Mouse (Mus musculus): ENCODE data around the gene Rassf9. TPM values are rescaled to one million over a fixed set of nuclear protein-coding genes. Genes with fewer than 3 reads are reported as not detected.

Gene Rassf9
- polyA plus RNA-seq (2012; rRNA removed): 2.6 and 2.7 TPM in 2 replicates

DNA sequence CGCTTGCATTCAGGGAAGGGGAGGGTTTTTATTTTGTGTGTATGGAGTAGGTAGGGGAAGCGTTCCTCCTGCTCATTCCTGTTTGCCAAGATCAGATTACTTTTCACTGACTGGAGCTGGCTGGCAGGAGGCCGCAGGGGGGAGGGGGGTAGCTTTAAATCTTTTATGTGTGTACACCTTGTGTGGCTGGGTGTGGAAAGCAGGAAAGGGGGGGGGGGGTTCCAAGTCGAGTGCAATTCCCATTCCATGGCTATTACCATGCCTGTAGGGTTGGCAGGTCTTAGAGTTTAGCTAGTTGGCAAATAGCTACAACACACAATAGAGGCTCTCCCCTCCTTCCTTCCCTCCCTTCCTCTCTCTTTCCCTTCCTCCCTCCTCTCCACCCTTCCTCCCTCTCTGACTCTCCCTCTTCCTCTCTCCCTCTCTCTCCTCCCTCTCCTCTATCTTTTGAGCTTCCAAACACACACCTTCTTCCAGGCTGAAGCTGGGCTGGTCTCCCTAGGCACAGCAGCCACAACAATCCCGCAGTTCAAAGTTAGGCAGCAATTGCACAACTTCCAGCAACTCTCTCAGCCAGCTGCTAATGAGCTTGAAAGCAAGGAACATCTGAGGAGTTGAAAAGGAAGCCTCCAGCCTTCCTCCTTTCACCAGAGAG lies at the start of gene Rassf9:
Gene Rassf9, plus strand, starts transcription at position 416 of the 655 bp plus-strand sequence.
- no peak for DNase-seq (ENCODE audit: low spot score)

DNA sequence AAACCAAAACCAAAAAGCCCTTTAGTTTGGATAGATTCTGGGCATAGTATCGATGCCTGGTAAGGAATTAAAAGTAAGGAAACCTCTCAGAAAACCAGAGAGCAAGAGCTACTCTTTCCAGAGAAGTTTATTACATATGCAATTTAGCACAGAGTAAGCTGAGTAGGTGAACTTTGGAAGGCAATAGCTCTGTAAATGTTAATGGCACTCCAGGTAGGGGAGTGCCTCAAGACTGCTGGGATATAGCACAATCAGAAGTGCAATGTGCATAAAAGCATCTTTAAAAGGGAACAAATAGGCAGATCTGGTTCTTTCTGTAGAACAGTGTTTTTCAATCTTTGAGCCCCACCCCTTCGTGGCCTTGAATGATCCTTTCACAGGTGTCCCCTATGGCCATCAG lies 42.6 kb upstream of the Rassf9 start:
- DNase-seq (ENCODE audit: low spot score): no peak

DNA sequence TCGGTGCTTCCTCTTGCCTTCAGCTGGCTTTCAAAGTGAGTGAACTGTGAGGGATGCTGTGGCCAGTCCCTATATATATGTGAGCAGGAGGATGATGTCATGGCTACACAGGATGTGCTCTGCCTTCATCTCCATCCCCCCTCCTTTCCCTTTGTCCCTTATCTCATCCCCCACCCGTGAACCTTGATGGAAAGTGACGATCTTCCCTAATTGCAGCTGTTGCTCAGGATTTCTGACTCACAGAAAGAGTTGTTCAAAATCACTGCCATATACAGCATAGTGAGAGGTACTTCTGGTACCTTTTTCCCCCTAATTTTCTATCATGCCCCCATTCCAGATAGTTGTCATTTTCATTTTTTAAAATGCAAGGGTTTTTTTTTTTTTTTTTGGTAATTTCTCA lies 21.6 kb upstream of the Rassf9 start, which contains the start of gene Nts:
Gene Nts, minus strand, starts transcription at position 101 of the 400 bp plus-strand sequence.
- no peak for DNase-seq (ENCODE audit: low spot score)

DNA sequence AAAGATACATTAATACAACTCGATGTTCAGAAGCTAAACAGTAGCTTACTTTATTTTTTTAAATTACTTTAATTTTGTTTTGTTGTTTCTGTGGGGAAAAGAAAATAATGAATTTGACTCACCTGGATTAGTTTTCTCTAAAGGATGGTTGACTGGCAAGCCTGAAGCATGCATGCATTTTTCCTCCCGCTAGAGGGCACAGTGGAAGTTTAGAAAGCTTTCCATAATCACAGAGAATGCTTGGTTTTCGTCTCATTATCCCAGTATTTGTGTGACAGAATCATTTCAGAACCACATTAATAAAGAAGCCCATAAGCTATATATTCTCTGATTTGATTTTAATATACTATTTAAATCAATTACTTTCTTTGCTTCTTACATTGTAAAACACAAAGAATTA lies 20.2 kb upstream of the Rassf9 start:
- no peak for DNase-seq (ENCODE audit: low spot score)

DNA sequence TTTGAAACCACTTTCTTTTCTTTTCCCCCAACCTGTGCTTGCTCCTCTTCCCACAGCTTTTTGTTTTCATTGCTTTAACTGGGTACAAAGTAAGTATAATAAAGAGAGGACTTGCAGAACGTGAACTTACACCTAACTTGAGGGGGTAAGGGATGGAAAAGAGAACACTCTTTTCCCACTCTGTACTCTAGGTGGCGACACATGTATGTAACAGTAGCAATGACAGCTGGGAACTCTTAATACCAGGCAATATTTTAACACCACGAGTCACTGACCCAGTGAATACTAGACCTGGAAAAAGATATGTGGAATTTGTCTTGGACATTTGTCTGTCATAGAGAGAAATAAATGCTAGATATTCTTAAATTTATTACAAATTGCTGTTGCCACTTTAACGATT lies 13.3 kb upstream of the Rassf9 start:
- no peak for DNase-seq (ENCODE audit: low spot score)

DNA sequence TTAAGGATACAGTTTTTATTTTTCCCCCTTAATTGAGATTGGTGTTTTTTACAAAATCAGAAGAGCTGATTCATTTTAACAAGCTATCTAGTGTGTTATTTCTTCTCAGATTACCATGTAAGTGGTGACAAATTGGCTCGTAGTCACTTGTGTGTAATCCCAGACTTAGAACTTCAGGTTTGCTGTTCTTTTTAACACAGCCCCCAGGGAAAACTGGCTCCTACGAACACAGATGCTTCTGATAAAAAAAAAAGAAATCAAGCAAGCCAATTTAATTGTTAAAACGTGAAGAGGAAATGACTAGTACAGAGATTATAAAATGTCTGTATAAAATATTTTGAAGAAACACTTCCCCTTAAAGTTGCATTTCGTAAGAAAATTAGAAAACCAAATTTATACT lies 4.6 kb upstream of the Rassf9 start:
- no peak for DNase-seq (ENCODE audit: low spot score)

DNA sequence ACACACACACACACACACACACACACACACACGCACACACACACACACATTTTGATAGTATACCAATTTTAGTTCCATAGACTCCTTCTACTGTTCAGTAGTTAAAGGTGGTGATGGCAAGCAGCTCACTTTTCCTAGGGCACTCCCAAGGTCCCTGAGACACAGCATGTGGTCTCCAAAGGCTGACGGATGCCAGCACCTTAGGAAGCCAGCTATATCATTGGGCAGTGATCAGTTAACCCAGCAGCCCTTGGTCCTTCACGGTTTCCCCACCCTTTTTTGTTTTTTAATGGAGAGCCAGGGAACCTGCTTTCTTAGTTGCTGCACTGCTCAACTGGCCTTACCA lies 588 bp upstream of the Rassf9 start:
- DNase-seq (ENCODE audit: low spot score): no peak

DNA sequence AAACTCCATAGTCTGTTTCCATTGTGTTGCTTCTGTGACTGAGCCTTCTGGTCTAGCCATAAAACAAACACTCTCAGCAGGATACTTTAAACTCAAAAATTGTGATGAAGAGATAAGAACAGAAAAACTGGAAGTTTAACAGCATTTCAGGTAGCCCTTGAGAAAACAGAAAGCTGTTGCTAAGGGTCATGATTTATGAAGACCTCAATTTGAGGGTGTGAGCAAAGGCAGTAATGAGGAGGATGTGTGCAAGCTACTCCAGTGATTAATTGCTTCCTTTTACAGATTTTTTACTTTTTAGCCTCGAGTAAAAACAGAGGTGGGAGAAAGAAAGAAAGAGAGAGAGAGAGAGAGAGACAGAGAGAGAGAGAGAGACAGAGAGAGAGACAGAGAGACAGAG lies 2.1 kb downstream of the Rassf9 start:
- no peak for DNase-seq (ENCODE audit: low spot score)

DNA sequence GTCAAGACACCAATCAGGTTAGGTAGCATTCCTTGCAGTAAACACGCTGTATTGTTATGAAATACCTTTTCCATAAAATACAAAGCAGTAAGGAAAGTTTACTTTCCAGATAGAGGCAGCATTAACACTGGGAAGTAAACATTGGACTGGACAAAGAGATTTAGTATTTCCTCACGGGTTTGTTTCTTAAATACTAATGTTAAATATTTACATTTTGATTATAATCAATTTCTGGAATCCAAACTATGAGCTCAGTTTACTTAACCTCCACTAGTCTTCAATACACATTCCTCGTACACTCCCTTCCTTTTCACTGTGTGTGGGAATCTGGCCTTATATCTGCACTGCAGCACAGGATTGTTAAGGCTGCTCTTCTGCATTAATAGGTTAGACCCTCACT lies 15.9 kb downstream of the Rassf9 start:
- DNase-seq (ENCODE audit: low spot score): no peak

DNA sequence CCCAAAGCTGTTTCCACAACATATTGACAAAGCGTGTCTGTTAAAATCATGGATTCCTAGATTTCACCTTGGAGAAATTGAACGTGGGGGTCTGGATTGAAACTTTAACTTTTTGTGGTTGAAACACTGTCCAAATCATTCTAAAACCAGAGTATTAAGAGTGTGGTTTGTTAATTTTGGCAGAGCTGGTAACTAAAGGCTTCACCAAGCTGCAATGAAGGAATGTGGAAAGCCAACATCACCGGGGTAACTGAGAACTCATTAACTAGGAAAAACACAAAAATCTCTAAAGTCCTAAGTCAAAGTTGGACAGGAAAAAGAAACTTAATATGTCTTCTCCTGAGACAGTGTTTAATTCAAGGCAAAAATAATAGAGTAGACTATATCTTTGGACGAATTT lies 41.9 kb downstream of the Rassf9 start:
- no peak for DNase-seq (ENCODE audit: low spot score)

DNA sequence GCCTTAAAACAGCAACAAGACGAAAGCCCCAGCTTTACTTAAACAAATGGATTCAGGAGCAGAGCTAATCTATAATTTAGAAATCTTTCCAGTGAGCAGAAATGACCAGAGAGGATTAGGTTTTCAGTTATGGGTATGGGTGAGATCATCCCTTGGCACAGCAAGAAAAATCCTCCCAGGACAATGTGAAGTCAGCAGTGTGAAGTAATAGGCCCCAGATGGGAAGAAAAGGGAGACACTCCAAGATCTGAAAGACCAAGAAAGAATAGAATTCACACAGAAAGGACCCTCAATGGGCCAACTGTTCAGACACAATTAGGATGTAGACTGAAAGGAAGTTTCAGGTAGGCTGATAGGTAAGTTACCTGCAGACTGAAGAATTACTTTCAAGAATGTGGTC lies 50.5 kb downstream of the Rassf9 start:
- no peak for DNase-seq (ENCODE audit: low spot score)

DNA sequence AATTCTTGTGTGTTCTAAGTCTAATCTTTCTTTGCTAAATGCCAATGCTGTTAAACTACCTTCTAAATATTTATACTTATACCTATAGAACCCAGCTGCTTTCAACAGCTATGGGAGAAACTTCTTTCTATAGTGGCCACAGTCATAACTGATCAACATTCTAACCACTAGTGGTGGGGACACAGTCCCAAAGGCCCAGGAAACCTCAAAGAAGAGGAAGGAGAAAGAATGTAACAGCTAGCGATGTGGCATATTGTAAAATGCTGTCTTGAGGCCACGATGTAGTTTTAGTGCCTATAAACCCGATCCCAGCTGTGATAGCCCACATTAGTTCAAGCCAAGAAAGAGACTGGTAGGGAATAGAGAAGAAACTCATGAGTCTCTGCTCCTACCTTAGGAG lies 65.9 kb downstream of the Rassf9 start:
- DNase-seq (ENCODE audit: low spot score): no peak

DNA sequence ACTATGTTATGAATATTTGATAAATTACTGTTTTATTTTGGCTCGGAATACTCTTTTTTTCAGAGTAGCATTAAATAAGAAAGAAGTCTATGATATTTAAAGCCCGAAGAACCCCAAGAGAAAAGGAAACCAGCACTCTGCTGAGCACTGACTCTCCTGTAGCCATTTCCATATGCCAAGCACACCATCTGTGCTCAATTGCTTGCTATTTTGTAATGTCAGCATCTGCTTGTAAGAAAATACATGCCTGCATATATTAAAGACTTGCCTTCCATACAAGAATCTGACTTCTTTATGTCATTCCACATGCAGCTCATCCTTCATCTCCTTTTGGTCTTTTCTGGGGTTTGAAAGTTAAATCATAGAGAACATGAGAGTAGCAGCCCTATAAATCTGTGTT lies 82.3 kb downstream of the Rassf9 start:
- DNase-seq (ENCODE audit: low spot score): no peak

Other genes with a start within 250 kb of the Rassf9 start
- gene Nts, start 21.7 kb upstream of the Rassf9 start, polyA plus RNA-seq (2012; rRNA removed): 1.0 and 1.6 TPM in 2 replicates